Mouse (Mus musculus) embryonic fibroblast, embryonic 13.5 days (primary cell): ENCODE measurements at regions not wholly inside any gene's neighbourhood (a gene's known extent, or its start where the extent isn't known, plus 50 kb on each side); places are given as distances from the start of the nearest gene placed in this dataset.

Source experiments
- CTCF ChIP-seq: IDR thresholded peaks from 2 replicates; pipeline ENCODE4 v1.5.1; 2011; ENCODE audit warnings: mild to moderate bottlenecking, control low read depth, low read length, moderate library complexity, borderline replicate concordance; ENCODE audit not compliant: insufficient read depth
- POLR2A ChIP-seq: IDR thresholded peaks from 2 replicates; pipeline ENCODE4 v1.6.1; 2011; ENCODE audit warnings: low read depth, mild to moderate bottlenecking, control low read depth, low read length, moderate library complexity

- no peak for TF ChIP-seq CTCF
- TF ChIP-seq POLR2A: no peak
Observed at GRCm38 (mm10) chr10:9227361-9227760, 341.5 kb upstream of the Sash1 start.
